Mouse (Mus musculus) spleen, adult 2 months (tissue): Measurements from ENCODE around the gene Nxn.

Experiments
- CTCF ChIP-seq: fragments of 200-500 bp; IDR thresholded peaks from 2 replicates; pipeline ENCODE4 v1.5.1; 2011; ENCODE audit warnings: mild to moderate bottlenecking, inconsistent platforms; ENCODE audit not compliant: insufficient read depth, insufficient read length, insufficient replicate concordance; ENCODE audit errors: extremely low read depth
- POLR2A ChIP-seq: fragments of 200-500 bp; IDR thresholded peaks from 2 replicates; pipeline ENCODE4 v1.6.1; 2011; ENCODE audit warnings: low read depth, low read length, inconsistent platforms

DNA sequence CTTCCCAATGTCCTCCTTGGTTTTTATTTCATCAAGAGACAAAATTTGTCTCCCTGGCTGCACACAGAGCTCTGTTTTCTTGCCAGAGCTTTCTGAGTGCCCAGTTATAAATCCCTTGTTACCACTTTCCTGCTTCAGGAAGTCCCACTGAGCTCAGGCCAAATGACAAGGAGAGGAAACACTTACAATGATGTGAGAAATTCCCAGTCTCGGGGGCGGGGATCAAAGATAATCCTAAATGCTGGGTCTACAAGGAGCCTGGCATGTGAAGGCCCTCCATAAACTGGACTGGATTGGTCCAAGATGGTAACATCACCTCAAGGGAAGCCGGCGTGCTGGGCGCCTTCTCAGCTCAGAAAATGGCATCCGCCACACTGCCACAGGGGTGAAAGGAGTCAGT, 106.1 kb downstream of the Nxn start:
- TF ChIP-seq CTCF (no peak), POLR2A (no peak)
